In the genomic region with DNA sequence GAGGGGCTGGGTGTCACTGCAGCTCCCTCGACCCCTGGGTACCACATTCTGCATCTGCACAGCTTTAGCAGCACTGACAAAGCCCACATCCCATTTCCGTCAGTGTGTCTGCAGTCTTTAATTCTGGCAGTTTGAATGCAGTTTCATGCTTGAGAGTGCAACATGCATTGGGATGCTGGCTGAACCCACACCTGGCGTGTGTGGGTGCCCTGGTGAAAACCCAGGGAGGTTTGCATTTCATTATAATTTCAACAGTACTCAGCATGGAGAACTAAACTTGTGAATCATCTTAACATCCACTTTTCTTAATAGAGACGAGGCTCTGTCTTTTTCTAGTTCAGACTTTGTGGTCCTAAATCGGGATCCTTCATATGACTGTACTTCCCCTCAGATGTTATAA, we compare ENCODE assay signal across 12 mouse cellular contexts.
DNase-seq lines count a peak whose midpoint lies in the region; ATAC-seq and TF ChIP-seq lines count a peak whose summit lies in the region.
"Had no signal": no experiment of that assay in that cellular context is flagged by ENCODE, and none has a peak within 500 bp of the region (broad histone marks: within the 10 kb centered on the region; RNA-seq: fewer than 3 reads in every experiment).

No protein-coding gene starts in this region.

- no peaks in the 10 kb centered on the region for H3K27me3 ChIP-seq in forebrain, embryonic 13.5 days
- H3K27me3 ChIP-seq in hindbrain, postnatal 0 days (ENCODE audit: insufficient read depth, low read length): no peaks in the 10 kb centered on the region
- H3K27me3 ChIP-seq: liver, embryonic 12.5 days had no signal

- H3K4me3 ChIP-seq in forebrain, embryonic 13.5 days: no peak overlapping the region
- H3K4me3 ChIP-seq in hindbrain, postnatal 0 days (ENCODE audit: low read length): no peak overlapping the region
- H3K4me3 ChIP-seq: heart, embryonic 13.5 days; liver, embryonic 12.5 days had no signal

- no peak; the same call in 1 of the 2 replicates for ATAC-seq in forebrain, embryonic 13.5 days
- ATAC-seq in hindbrain, postnatal 0 days: no peak
- ATAC-seq: CD4-positive, CD25-positive, alpha-beta regulatory T cell, adult 4 months; liver, embryonic 12.5 days had no signal

- peak overlapping the region; percentile 92 for H3K27ac ChIP-seq in forebrain, embryonic 13.5 days
- peak overlapping the region; percentile 60 for H3K27ac ChIP-seq in hindbrain, postnatal 0 days
- H3K27ac ChIP-seq: heart, embryonic 13.5 days; liver, embryonic 12.5 days had no signal

- H3K4me2 ChIP-seq in forebrain, embryonic 13.5 days: peak overlapping the region; percentile 43
- no peak overlapping the region for H3K4me2 ChIP-seq in hindbrain, postnatal 0 days (ENCODE audit: low read depth, low read length)
- H3K4me2 ChIP-seq: heart, embryonic 13.5 days; liver, embryonic 12.5 days had no signal

- TF ChIP-seq CTCF in hindbrain, postnatal 0 days (IDR thresholded peaks at IDR 0.05; ENCODE audit: low read depth): no peak

- H3K9me3 ChIP-seq in forebrain, embryonic 13.5 days (replicated peaks): no peaks in the 10 kb centered on the region
- H3K9me3 ChIP-seq in hindbrain, postnatal 0 days (ENCODE audit: low read length): no peaks in the 10 kb centered on the region
- H3K9me3 ChIP-seq: heart, embryonic 13.5 days; liver, embryonic 12.5 days had no signal

- 31% methylated on average over 5 of the region's 5 CpGs for WGBS in forebrain, embryonic 13.5 days
- 51% methylated on average over 5 of the region's 5 CpGs for WGBS in hindbrain, postnatal 0 days

- no peaks in the 10 kb centered on the region for H3K36me3 ChIP-seq in forebrain, embryonic 13.5 days (ENCODE audit: poor library complexity, severe bottlenecking)
- H3K36me3 ChIP-seq in hindbrain, postnatal 0 days (ENCODE audit: insufficient read depth, low read length): no peaks in the 10 kb centered on the region
- H3K36me3 ChIP-seq: heart, embryonic 13.5 days; liver, embryonic 12.5 days had no signal

- 0 out of 2 replicates have a peak overlapping the region, but pooled peaks have one; percentile 40 for H3K9ac ChIP-seq in forebrain, embryonic 13.5 days
- H3K9ac ChIP-seq in hindbrain, postnatal 0 days (replicated peaks; ENCODE audit: low read length): no peak overlapping the region
- H3K9ac ChIP-seq: heart, embryonic 13.5 days; liver, embryonic 12.5 days had no signal

- peak; percentile 6 to 37 for DNase-seq in left cerebral cortex, adult 18-20 months (ENCODE audit: low spot score in 2 of 2)
- no peak for DNase-seq in left cerebral cortex, postnatal 4 days
- peak; percentile 8 for DNase-seq in embryo, embryonic 11 days
- DNase-seq in hindbrain, postnatal 0 days (ENCODE audit: low spot score): no peak
- DNase-seq in heart, adult 18-20 months: no peak
- DNase-seq in spleen, postnatal 10 days (ENCODE audit: low spot score in 2 of 2): no peak
- DNase-seq in thymus, adult 18-20 months: no peak
- DNase-seq: adrenal gland, postnatal 36 days had no signal

- peaks cover 35% of the 10 kb centered on the region for H3K4me1 ChIP-seq in forebrain, embryonic 13.5 days
- H3K4me1 ChIP-seq in hindbrain, postnatal 0 days (ENCODE audit: insufficient read depth, low read length): peaks cover 10% of the 10 kb centered on the region; the same call in 1 of the 2 replicates
- H3K4me1 ChIP-seq: liver, embryonic 12.5 days had no signal

- intact Hi-C loops in left cerebral cortex, postnatal 4 days (cut with DNase I): no loop called here

Comparison
In these comparisons a context has a peak if more than half of its experiments do, and no peak if none do; other contexts are left out.
1. DNase-seq: peak in left cerebral cortex, adult 18-20 months (2 of 2) and embryo, embryonic 11 days (single experiment); none in left cerebral cortex, postnatal 4 days (single experiment), hindbrain, postnatal 0 days (single experiment), heart, adult 18-20 months (0 of 2), spleen, postnatal 10 days (0 of 2) and thymus, adult 18-20 months (0 of 2).